Mouse (Mus musculus) cortical plate, adult 2 months (tissue): ENCODE results near the gene Gpr55.

Source experiments
- CTCF ChIP-seq: fragments of 200-500 bp; IDR thresholded peaks from 2 replicates; pipeline ENCODE4 v1.5.1; 2011; ENCODE audit warnings: mild to moderate bottlenecking, control low read depth, low read length; ENCODE audit not compliant: insufficient read depth; ENCODE audit errors: extremely low read depth
- POLR2A ChIP-seq: fragments of 200-500 bp; IDR thresholded peaks from 2 replicates; pipeline ENCODE4 v1.6.1; 2011; ENCODE audit warnings: mild to moderate bottlenecking, low read length, control low read depth; ENCODE audit not compliant: insufficient read depth; ENCODE audit errors: extremely low read depth

- TF ChIP-seq CTCF = no peak
- TF ChIP-seq POLR2A = no peak
Measured at GRCm38 (mm10) chr1:85937323-85937722, 23.5 kb downstream of the Gpr55 start.
